Mouse (Mus musculus) megakaryocyte, embryonic 14.5 days (primary cell): Measurements from ENCODE around the gene Pomgnt1.

Source experiments
- FLI1 ChIP-seq: IDR thresholded peaks from 2 replicates; pipeline ENCODE4 v1.6.1; 2012; ENCODE audit warnings: low read length, inconsistent platforms, mixed read lengths
- GATA1 ChIP-seq: IDR thresholded peaks from 3 replicates; pipeline ENCODE4 v1.6.1; 2012; ENCODE audit warnings: mixed read lengths, low read length, inconsistent platforms, borderline replicate concordance

- no peak for TF ChIP-seq GATA1
- no peak for TF ChIP-seq FLI1
These were observed 34.2 kb downstream of the Pomgnt1 start for GRCm38 (mm10) chr4:116157882-116158281.
